Mouse (Mus musculus): ENCODE measurements at regions not wholly inside any gene's neighbourhood (a gene's known extent, or its start where the extent isn't known, plus 50 kb on each side); places are given as distances from the start of the nearest gene placed in this dataset.

- H3K4me3 ChIP-seq (ENCODE audit: low read depth, low read length), result no peak overlapping the region
- ATAC-seq (ENCODE audit: low FRiP score), result no peak
- WGBS, result 87% methylated on average over 3 of the region's 3 CpGs
- no peaks in the 10 kb centered on the region for H3K4me1 ChIP-seq (ENCODE audit: insufficient read depth, low read length)
- no peak for DNase-seq (ENCODE audit: low spot score)
- H3K4me2 ChIP-seq (ENCODE audit: low read depth, low read length, poor library complexity, severe bottlenecking), result no peak overlapping the region
- no peaks in the 10 kb centered on the region for H3K9me3 ChIP-seq (ENCODE audit: low read length)
- no peak for TF ChIP-seq CTCF (IDR thresholded peaks at IDR 0.05)
- H3K27me3 ChIP-seq (ENCODE audit: insufficient read depth, low read length), result no peaks in the 10 kb centered on the region
- no peak overlapping the region for H3K9ac ChIP-seq (replicated peaks; ENCODE audit: low read length, poor library complexity, severe bottlenecking)
- no peak overlapping the region for H3K27ac ChIP-seq (ENCODE audit: low read depth, low read length)
- H3K36me3 ChIP-seq (ENCODE audit: insufficient read depth, low read length), result no peaks in the 10 kb centered on the region
Measured at GRCm38 (mm10) chr16:58294457-58294856, 113.8 kb upstream of the Dcbld2 start.

DNA sequence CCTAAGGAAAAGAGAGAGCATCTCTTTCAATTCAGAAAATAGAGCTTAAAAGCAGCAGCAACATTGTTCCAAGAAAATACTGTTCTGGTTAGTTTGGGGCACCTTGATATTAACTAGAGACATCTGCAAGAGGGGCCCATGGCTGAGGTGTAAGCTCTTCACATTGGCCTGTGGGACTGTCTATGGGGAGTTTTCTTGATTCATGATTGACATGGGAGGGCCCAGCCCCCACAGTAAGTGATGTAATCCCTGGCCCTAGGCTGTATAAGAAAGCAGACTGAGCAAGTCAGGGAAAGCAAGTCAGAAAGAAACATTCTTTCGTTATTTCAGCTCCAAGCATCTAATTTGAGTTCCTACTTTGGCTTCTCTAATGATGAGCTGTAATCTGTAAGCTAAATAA lies 113.1 kb upstream of the Dcbld2 start:
- Histone ChIP-seq H3K27me3 (ENCODE audit: insufficient read depth, low read length) (no peaks in the 10 kb centered on the region), H3K9me3 (ENCODE audit: low read length) (no peaks in the 10 kb centered on the region), H3K9ac (replicated peaks; ENCODE audit: low read length, poor library complexity, severe bottlenecking) (no peak overlapping the region), H3K4me2 (ENCODE audit: low read depth, low read length, poor library complexity, severe bottlenecking) (no peak overlapping the region), H3K4me3 (ENCODE audit: low read depth, low read length) (no peak overlapping the region), H3K4me1 (ENCODE audit: insufficient read depth, low read length) (no peaks in the 10 kb centered on the region), H3K27ac (ENCODE audit: low read depth, low read length) (no peak overlapping the region), H3K36me3 (ENCODE audit: insufficient read depth, low read length) (no peaks in the 10 kb centered on the region)
- 86% methylated on average over 1 of the region's 1 CpGs for WGBS
- TF ChIP-seq CTCF (IDR thresholded peaks at IDR 0.05), result no peak
- ATAC-seq (ENCODE audit: low FRiP score) (no peak), DNase-seq (ENCODE audit: low spot score) (no peak)

DNA sequence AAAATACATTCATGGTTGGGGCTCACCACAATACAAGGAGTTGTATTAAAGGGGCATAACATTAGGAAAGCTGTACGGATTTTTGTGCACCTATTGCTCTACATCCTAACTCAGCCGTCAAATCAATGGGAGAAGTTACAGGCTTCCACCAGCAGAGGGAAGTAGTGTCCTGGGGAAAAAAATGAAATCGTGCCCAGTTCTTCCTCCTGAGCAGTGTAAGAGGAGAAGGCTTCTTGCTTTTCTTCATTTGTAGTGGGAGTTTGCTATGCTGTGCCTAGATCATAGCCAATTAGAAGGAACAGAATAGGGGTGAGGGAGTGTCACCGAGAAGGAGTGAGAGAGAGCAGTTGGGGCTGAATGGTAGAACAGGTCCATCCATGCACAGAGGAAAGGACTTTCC lies 108.7 kb upstream of the Dcbld2 start:
- Histone ChIP-seq H3K27ac (ENCODE audit: low read depth, low read length) (no peak overlapping the region), H3K4me3 (ENCODE audit: low read depth, low read length) (no peak overlapping the region), H3K4me2 (ENCODE audit: low read depth, low read length, poor library complexity, severe bottlenecking) (no peak overlapping the region), H3K4me1 (ENCODE audit: insufficient read depth, low read length) (no peaks in the 10 kb centered on the region), H3K9me3 (ENCODE audit: low read length) (no peaks in the 10 kb centered on the region), H3K36me3 (ENCODE audit: insufficient read depth, low read length) (no peaks in the 10 kb centered on the region), H3K27me3 (ENCODE audit: insufficient read depth, low read length) (no peaks in the 10 kb centered on the region), H3K9ac (replicated peaks; ENCODE audit: low read length, poor library complexity, severe bottlenecking) (no peak overlapping the region)
- DNase-seq (ENCODE audit: low spot score) (peak; percentile 77), ATAC-seq (ENCODE audit: low FRiP score) (peak; percentile 61)
- peak; percentile 95 for TF ChIP-seq CTCF (IDR thresholded peaks at IDR 0.05)
- 17% methylated on average over 4 of the region's 4 CpGs for WGBS

- ATAC-seq (ENCODE audit: low FRiP score), result no peak
- no peak for TF ChIP-seq CTCF (IDR thresholded peaks at IDR 0.05)
- no peaks in the 10 kb centered on the region for H3K4me1 ChIP-seq (ENCODE audit: insufficient read depth, low read length)
- no peaks in the 10 kb centered on the region for H3K27me3 ChIP-seq (ENCODE audit: insufficient read depth, low read length)
- H3K27ac ChIP-seq (ENCODE audit: low read depth, low read length), result no peak overlapping the region
- no peaks in the 10 kb centered on the region for H3K9me3 ChIP-seq (ENCODE audit: low read length)
- no peak overlapping the region for H3K4me2 ChIP-seq (ENCODE audit: low read depth, low read length, poor library complexity, severe bottlenecking)
- H3K4me3 ChIP-seq (ENCODE audit: low read depth, low read length), result no peak overlapping the region
- no peak overlapping the region for H3K9ac ChIP-seq (replicated peaks; ENCODE audit: low read length, poor library complexity, severe bottlenecking)
- WGBS, result 93% methylated on average over 6 of the region's 6 CpGs
- DNase-seq (ENCODE audit: low spot score), result no peak
- no peaks in the 10 kb centered on the region for H3K36me3 ChIP-seq (ENCODE audit: insufficient read depth, low read length)
Measured at GRCm38 (mm10) chr16:58300098-58300497, 108.1 kb upstream of the Dcbld2 start.

GRCm38 (mm10) chr16:58303555-58303954 lies 104.7 kb upstream of the Dcbld2 start:
- no peak overlapping the region for H3K27ac ChIP-seq (ENCODE audit: low read depth, low read length)
- WGBS, result 21% methylated on average over 5 of the region's 5 CpGs
- H3K9ac ChIP-seq (replicated peaks; ENCODE audit: low read length, poor library complexity, severe bottlenecking), result no peak overlapping the region
- no peaks in the 10 kb centered on the region for H3K9me3 ChIP-seq (ENCODE audit: low read length)
- H3K4me2 ChIP-seq (ENCODE audit: low read depth, low read length, poor library complexity, severe bottlenecking), result no peak overlapping the region
- no peak for ATAC-seq (ENCODE audit: low FRiP score)
- TF ChIP-seq CTCF (IDR thresholded peaks at IDR 0.05), result no peak
- H3K27me3 ChIP-seq (ENCODE audit: insufficient read depth, low read length), result no peaks in the 10 kb centered on the region
- H3K4me1 ChIP-seq (ENCODE audit: insufficient read depth, low read length), result no peaks in the 10 kb centered on the region
- peak; percentile 5 for DNase-seq (ENCODE audit: low spot score)
- H3K36me3 ChIP-seq (ENCODE audit: insufficient read depth, low read length), result no peaks in the 10 kb centered on the region
- H3K4me3 ChIP-seq (ENCODE audit: low read depth, low read length), result no peak overlapping the region

DNA sequence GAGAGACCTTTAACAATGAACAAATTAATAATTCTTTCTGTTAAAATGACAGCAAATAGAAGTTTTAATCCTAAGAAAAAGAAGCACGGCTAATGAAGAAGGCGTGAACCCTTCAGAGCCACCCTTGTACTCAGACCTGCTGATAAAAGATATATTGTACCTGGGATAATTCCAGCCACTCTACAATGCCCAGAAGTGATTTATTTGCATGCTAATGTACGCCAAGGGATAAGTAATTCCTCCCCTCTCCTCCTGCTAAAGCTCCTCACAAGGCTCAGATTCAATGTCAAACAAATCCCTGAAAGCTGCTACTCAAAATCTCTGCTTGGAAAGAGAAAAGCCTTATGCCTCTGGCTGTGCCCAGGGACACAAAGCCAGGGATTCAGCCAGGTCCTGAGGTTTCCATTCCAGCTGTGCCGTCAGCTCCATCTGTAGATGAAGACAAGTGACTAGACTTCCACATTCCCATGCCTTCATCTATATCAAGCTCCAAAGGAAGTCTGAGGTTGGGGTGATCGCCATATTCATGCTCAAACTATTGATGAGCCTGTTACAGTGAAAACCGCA lies 91.3 kb upstream of the Dcbld2 start:
- WGBS, result 33% methylated on average over 6 of the region's 6 CpGs
- no peaks in the 10 kb centered on the region for H3K27me3 ChIP-seq (ENCODE audit: insufficient read depth, low read length)
- peak overlapping the region; percentile 15; the same call in 1 of the 2 replicates for H3K4me2 ChIP-seq (ENCODE audit: low read depth, low read length, poor library complexity, severe bottlenecking)
- no peak for DNase-seq (ENCODE audit: low spot score)
- no peak overlapping the region for H3K9ac ChIP-seq (replicated peaks; ENCODE audit: low read length, poor library complexity, severe bottlenecking)
- no peak overlapping the region for H3K4me3 ChIP-seq (ENCODE audit: low read depth, low read length)
- no peak overlapping the region for H3K27ac ChIP-seq (ENCODE audit: low read depth, low read length)
- no peaks in the 10 kb centered on the region for H3K9me3 ChIP-seq (ENCODE audit: low read length)
- H3K4me1 ChIP-seq (ENCODE audit: insufficient read depth, low read length), result no peaks in the 10 kb centered on the region
- TF ChIP-seq CTCF (IDR thresholded peaks at IDR 0.05), result no peak
- ATAC-seq (ENCODE audit: low FRiP score), result 0 out of 2 replicates have a peak, but pooled peaks have one; percentile 23
- no peaks in the 10 kb centered on the region for H3K36me3 ChIP-seq (ENCODE audit: insufficient read depth, low read length)
